Mouse (Mus musculus): ENCODE measurements around the gene Egr4. TPM values are rescaled to one million over a fixed set of nuclear protein-coding genes. Genes with fewer than 3 reads are reported as not detected.
A peak's percentile ranks its signal among the peaks of the same experiment; 100 is the strongest.

The Egr4 gene
- polyA plus RNA-seq, 1 experiment from 2014 or later: not detected

GRCm38 (mm10) chr6:85485738-85486137 is 27.7 kb downstream of the Egr4 start:
- Histone ChIP-seq H3K4me1 (replicated peaks) (peaks cover 37% of the 10 kb centered on the region), H3K4me3 (no peak overlapping the region), H3K27me3 (ENCODE audit: insufficient read depth, poor library complexity, severe bottlenecking) (peaks cover 70% of the 10 kb centered on the region), H3K27ac (no peak overlapping the region), H3K36me3 (no peaks in the 10 kb centered on the region), H3K9me3 (no peaks in the 10 kb centered on the region)
- 84% methylated on average over 2 of the region's 2 CpGs for WGBS
- DNase-seq (ENCODE audit: low spot score): no peak

DNA sequence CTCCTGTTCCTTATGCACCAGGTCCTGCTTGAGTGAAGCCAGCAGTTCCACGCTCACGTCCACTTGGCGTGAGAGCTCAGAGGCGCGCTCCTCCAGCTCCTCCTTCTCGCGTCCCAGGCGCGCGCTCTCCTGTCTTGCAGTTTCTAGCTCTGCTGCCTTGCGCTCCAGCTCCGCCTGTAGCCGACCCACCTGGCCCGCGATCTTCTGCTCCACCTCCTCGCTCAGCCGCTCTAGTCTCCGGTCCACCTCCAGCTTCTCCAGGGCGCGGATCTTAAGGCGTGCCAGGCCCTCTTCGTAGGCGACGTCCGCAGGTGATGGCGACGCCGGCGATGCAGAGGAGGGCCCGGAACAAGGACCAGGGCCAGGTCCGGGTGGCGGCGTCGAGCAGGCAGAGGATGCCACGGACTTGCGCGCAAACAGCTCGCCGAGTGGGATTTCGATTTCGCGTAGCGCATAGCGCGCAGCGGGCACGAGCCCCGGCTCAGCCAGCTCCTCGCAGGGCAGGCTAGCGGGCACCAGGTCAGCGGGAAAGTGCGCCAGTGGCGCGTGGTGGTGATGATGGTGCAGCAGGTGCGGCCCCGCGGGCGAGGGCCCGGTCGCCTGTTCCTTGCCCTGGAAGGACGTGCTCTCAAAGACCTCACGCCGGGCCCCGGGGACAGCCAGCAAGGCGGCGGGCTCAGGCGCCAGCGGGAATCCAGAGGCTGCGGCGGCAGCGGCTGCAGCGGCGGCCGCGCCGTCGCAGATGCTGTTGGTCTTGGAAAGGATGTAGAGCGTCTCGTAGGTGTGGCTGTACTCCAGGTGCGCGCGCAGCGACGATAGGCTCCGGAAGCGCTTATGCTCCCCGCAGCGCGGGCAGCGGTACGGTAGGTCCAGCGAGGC is 29.3 kb downstream of the Egr4 start:
- no peak overlapping the region for H3K27ac ChIP-seq
- no peaks in the 10 kb centered on the region for H3K9me3 ChIP-seq
- DNase-seq (ENCODE audit: low spot score): peak; percentile 29
- H3K4me3 ChIP-seq: peak overlapping the region; percentile 46
- H3K4me1 ChIP-seq (replicated peaks): peaks cover 27% of the 10 kb centered on the region
- H3K27me3 ChIP-seq (ENCODE audit: insufficient read depth, poor library complexity, severe bottlenecking): peaks cover 87% of the 10 kb centered on the region
- WGBS: 3% methylated on average over 92 of the region's 92 CpGs
- no peaks in the 10 kb centered on the region for H3K36me3 ChIP-seq

GRCm38 (mm10) chr6:85480685-85481084 is 32.7 kb downstream of the Egr4 start:
- Histone ChIP-seq H3K4me1 (replicated peaks) (peaks cover 16% of the 10 kb centered on the region), H3K27ac (no peak overlapping the region), H3K36me3 (no peaks in the 10 kb centered on the region), H3K27me3 (ENCODE audit: insufficient read depth, poor library complexity, severe bottlenecking) (peaks cover 82% of the 10 kb centered on the region), H3K9me3 (no peaks in the 10 kb centered on the region), H3K4me3 (no peak overlapping the region)
- WGBS: 69% methylated on average over 16 of the region's 16 CpGs
- DNase-seq (ENCODE audit: low spot score): no peak

DNA sequence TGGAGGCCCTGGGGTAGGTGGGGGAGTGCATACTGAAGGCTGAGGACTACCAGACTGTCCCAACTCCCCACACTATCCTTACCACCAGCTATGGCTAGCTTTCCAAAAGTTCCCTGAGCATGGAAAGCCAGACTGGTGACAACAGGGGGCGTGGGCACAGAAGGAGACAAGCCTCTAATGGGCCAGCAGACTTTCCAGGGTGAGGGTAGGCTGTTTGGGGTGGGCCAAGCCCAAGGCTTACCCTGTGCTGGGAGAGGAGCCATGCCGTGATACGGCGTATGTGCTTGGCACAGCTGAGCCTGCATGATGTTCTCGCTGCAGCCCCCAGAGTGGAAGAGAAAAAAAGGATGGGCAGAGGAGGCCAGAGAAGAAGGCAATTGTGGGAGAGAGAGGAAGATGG is 33.4 kb downstream of the Egr4 start:
- H3K4me1 ChIP-seq (replicated peaks): peaks cover 16% of the 10 kb centered on the region
- no peaks in the 10 kb centered on the region for H3K9me3 ChIP-seq
- H3K27ac ChIP-seq: no peak overlapping the region
- H3K27me3 ChIP-seq (ENCODE audit: insufficient read depth, poor library complexity, severe bottlenecking): peaks cover 75% of the 10 kb centered on the region
- no peak for DNase-seq (ENCODE audit: low spot score)
- no peak overlapping the region for H3K4me3 ChIP-seq
- no peaks in the 10 kb centered on the region for H3K36me3 ChIP-seq
- WGBS: 89% methylated on average over 5 of the region's 5 CpGs

DNA sequence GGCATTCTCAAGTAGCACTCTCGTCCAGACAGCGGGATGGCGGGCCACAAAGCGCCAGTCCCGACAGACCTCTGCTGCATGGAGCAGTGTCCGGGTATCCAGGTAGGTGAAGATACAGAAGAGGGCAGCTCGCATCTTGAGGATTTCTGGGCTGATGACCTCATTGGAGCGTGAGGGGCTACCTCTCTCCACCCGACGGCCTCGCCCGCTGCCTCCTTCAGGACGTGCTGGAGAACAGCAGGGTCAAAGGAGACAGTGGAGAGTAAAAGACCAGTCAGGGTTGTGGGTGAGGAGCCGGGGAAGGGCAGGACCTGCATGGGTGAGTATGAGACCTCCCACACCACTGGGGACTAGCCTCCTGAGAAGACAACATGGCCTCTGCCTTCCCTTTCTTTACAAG is 35.0 kb downstream of the Egr4 start:
- peaks cover 60% of the 10 kb centered on the region for H3K27me3 ChIP-seq (ENCODE audit: insufficient read depth, poor library complexity, severe bottlenecking)
- no peaks in the 10 kb centered on the region for H3K36me3 ChIP-seq
- no peak for DNase-seq (ENCODE audit: low spot score)
- 0 out of 2 replicates have a peak, but pooled peaks cover 3% of the 10 kb centered on the region for H3K4me1 ChIP-seq (replicated peaks)
- H3K27ac ChIP-seq: no peak overlapping the region
- H3K4me3 ChIP-seq: no peak overlapping the region
- H3K9me3 ChIP-seq: no peaks in the 10 kb centered on the region
- 43% methylated on average over 14 of the region's 14 CpGs for WGBS

GRCm38 (mm10) chr6:85477366-85477917 is 35.9 kb downstream of the Egr4 start:
- Histone ChIP-seq H3K4me1 (replicated peaks) (0 out of 2 replicates have a peak, but pooled peaks cover 3% of the 10 kb centered on the region), H3K9me3 (no peaks in the 10 kb centered on the region), H3K4me3 (no peak overlapping the region), H3K27ac (no peak overlapping the region), H3K36me3 (no peaks in the 10 kb centered on the region), H3K27me3 (ENCODE audit: insufficient read depth, poor library complexity, severe bottlenecking) (peaks cover 54% of the 10 kb centered on the region)
- WGBS: 39% methylated on average over 10 of the region's 10 CpGs
- peak; percentile 41 for DNase-seq (ENCODE audit: low spot score)

DNA sequence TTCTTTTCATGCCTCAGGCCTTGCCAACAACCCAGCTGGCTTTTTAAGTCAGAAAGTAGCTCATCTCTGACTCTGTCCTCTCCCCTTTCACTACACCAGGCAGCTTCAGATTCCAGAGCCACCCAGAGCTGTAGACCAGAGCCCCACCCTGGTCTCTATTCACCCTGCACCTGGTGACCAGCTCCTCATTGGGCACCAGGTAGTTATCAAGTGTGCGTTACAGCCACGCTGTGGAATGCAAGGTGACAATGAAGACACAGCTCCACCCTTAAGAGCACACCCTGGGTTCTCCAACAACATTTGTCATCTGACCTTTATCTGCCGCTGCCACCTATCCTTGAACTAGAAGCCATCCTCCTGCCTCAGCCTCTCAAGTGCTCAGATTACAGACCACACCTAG is 37.8 kb downstream of the Egr4 start:
- Histone ChIP-seq H3K4me1 (replicated peaks) (0 out of 2 replicates have a peak, but pooled peaks cover 3% of the 10 kb centered on the region), H3K27me3 (ENCODE audit: insufficient read depth, poor library complexity, severe bottlenecking) (peaks cover 35% of the 10 kb centered on the region), H3K9me3 (no peaks in the 10 kb centered on the region), H3K4me3 (no peak overlapping the region), H3K27ac (no peak overlapping the region), H3K36me3 (no peaks in the 10 kb centered on the region)
- 89% methylated on average over 3 of the region's 3 CpGs for WGBS
- DNase-seq (ENCODE audit: low spot score): no peak

GRCm38 (mm10) chr6:85472542-85472941 is 40.8 kb downstream of the Egr4 start:
- no peaks in the 10 kb centered on the region for H3K4me1 ChIP-seq (replicated peaks)
- WGBS: 52% methylated on average over 5 of the region's 5 CpGs
- no peaks in the 10 kb centered on the region for H3K9me3 ChIP-seq
- no peak for DNase-seq (ENCODE audit: low spot score)
- H3K27me3 ChIP-seq (ENCODE audit: insufficient read depth, poor library complexity, severe bottlenecking): peaks cover 7% of the 10 kb centered on the region; the same call in 1 of the 2 replicates
- H3K27ac ChIP-seq: no peak overlapping the region
- H3K4me3 ChIP-seq: no peak overlapping the region
- peaks cover 23% of the 10 kb centered on the region for H3K36me3 ChIP-seq

DNA sequence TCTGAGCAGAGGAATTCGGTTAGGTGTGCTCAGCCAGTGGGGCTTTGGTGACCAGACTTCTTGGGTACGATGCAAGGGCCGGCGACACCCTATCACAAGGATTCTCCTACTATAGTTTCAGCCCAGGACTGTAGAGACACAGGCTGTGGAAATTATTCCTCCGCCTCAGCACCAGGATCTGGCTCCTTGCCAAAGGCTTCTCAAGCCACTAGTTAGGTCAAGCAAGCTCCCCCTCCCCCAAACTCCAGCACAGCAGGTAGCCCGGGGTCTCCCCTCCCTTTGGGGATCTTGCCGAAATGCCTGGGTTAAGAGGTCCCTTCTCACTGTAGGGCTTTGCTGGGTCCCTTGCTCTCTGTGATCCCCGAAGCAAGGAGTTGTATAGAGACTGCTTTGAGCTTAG is 41.4 kb downstream of the Egr4 start:
- H3K4me1 ChIP-seq (replicated peaks): no peaks in the 10 kb centered on the region
- peaks cover 29% of the 10 kb centered on the region for H3K36me3 ChIP-seq
- 68% methylated on average over 8 of the region's 8 CpGs for WGBS
- H3K27me3 ChIP-seq (ENCODE audit: insufficient read depth, poor library complexity, severe bottlenecking): peaks cover 5% of the 10 kb centered on the region; the same call in 1 of the 2 replicates
- H3K9me3 ChIP-seq: no peaks in the 10 kb centered on the region
- DNase-seq (ENCODE audit: low spot score): no peak
- no peak overlapping the region for H3K27ac ChIP-seq
- H3K4me3 ChIP-seq: no peak overlapping the region

- no peak overlapping the region for H3K27ac ChIP-seq
- H3K4me1 ChIP-seq (replicated peaks): no peaks in the 10 kb centered on the region
- no peaks in the 10 kb centered on the region for H3K9me3 ChIP-seq
- peaks cover 50% of the 10 kb centered on the region for H3K36me3 ChIP-seq
- 76% methylated on average over 5 of the region's 5 CpGs for WGBS
- DNase-seq (ENCODE audit: low spot score): no peak
- H3K4me3 ChIP-seq: no peak overlapping the region
- peaks cover 5% of the 10 kb centered on the region; the same call in 1 of the 2 replicates for H3K27me3 ChIP-seq (ENCODE audit: insufficient read depth, poor library complexity, severe bottlenecking)
Observed at GRCm38 (mm10) chr6:85469660-85470430, 43.5 kb downstream of the Egr4 start.

- H3K4me1 ChIP-seq (replicated peaks): no peaks in the 10 kb centered on the region
- no peak overlapping the region for H3K27ac ChIP-seq
- peaks cover 94% of the 10 kb centered on the region for H3K36me3 ChIP-seq
- H3K9me3 ChIP-seq: no peaks in the 10 kb centered on the region
- no peaks in the 10 kb centered on the region for H3K27me3 ChIP-seq (ENCODE audit: insufficient read depth, poor library complexity, severe bottlenecking)
- DNase-seq (ENCODE audit: low spot score): no peak
- H3K4me3 ChIP-seq: no peak overlapping the region
Observed at GRCm38 (mm10) chr6:85465381-85465780, 48.0 kb downstream of the Egr4 start.

Measured in hindbrain, embryonic 10.5 days (tissue).